Mouse (Mus musculus): ENCODE data around the gene Marcks.

GRCm38 (mm10) chr10:37095803-37096202 is 42.9 kb downstream of the Marcks start:
- TF ChIP-seq HCFC1 (IDR thresholded peaks at IDR 0.05; ENCODE audit: borderline replicate concordance, insufficient read depth, low read length) (no peak), CHD2 (IDR thresholded peaks at IDR 0.05; ENCODE audit: low read depth, low read length) (no peak), ZC3H11A (IDR thresholded peaks at IDR 0.05; ENCODE audit: borderline replicate concordance, low read depth, low read length) (no peak), ZNF384 (IDR thresholded peaks at IDR 0.05; ENCODE audit: low read depth, low read length) (no peak)

Measured in ES-E14 (cell line).